Mouse (Mus musculus) CH12F3 (cell line): Measurements from ENCODE around the gene B3gnt2.

Experiments
- in situ Hi-C: fragments of 300-500 bp; cut with MboI; formaldehyde crosslinking; loops from 2 replicates; pipeline ENCODE4 v1.14.3; 2020; ENCODE audit warnings: low sequenced_read_pairs

The B3gnt2 gene

GRCm38 (mm10) chr11:22850077-22850476 lies 10.7 kb downstream of the B3gnt2 start:
- in situ Hi-C loops: no loop called here

DNA sequence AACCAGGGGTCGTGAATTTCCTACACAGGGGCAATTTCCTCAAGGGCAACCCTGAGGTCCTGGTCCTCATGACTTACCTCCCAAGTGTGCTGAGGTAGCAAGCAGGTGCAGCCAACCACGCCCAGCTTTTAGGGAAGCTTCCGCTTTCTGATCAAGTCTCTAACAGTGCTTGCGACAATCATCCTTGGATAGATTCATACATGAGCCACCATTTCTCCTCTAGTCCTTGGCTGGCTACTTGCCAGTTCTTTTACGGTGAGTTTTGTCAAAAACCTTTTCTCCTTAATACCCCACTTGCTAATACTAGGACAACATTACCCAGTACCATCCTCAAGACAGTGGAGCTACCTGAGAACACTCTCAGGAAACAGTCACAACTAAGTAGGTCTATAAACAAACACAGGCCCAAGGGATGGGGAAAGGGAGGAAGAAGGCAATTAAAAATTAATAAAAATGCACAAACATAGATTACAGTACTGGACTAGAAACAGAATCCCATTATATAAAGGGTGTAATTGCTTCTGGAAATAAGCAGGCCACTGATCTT lies 12.0 kb downstream of the B3gnt2 start:
- in situ Hi-C loops: no loop called here

GRCm38 (mm10) chr11:22847732-22848648 lies 12.8 kb downstream of the B3gnt2 start:
- in situ Hi-C loops: no loop called here

DNA sequence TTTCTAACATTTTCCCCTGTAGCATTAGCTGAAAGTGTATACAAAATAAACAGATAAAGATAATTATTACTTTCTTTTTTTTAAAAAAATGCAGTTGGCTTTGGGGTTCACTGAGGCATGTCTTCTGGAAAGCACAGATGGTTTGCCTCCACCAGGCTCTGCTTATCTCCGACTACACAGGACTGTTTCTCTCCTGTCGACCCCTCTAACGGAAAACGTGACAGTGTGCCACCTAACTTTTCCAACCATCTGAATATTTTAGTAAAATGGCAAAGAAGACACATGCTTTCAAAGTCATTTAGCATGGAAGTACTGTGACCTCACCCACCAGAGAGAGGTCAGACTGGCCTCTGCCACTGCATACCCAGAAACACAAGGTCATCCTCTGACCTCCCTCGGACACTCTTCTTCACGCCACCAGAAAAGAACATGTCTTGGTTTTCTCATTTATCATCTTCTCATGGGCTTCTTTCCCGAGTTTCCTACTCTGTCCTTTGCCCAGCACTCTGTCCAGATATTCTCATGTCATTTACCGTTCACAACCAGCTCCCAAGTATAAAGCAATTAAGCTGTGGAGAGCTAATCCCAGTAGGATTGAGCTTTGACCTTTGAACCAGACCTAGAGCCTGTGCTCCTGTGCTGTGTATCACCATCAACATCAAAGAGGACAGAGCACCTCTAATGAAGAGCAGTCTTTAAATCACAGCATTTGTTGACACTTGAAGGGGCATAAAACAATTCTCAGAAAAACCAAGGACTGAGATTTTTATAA lies 13.6 kb downstream of the B3gnt2 start:
- in situ Hi-C loops: no loop called here

DNA sequence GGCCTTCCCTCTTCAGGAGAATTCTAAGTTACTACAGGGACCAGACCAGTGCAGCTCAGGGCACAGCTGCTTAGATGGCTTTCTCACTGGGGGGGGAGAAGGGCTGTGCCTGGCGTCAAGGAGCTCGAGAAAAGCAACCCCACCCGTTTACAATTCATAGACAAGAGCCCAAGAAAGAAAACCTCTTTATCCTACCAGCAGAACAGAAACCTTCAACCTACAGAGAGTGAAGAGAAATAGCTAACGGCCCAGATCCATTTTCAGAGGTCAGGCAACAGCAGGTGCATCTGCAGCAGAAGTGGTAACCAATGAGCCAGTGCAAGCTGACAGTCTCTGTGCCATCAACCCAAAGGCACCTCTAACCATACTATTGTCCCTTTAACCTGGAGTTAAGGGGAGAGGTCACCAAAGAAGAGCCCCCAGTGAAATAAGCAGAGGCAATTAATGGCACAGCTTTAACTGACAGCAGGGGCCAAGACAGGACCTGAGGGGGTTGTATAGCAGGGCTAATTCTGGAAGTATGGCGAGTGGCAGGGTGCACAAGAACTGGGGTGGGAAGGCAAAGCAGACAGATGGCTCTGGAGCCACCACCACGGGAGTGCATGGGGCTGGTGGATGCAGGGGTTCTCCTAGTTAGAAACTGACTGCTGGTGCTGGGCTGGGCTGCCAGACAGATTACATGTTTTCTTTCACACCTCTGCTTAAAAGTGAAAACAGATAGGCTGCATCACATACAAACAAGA lies 14.5 kb downstream of the B3gnt2 start:
- in situ Hi-C loops: no loop called here

- in situ Hi-C loops: no loop called here
These were observed 15.7 kb downstream of the B3gnt2 start for GRCm38 (mm10) chr11:22844754-22845718.

DNA sequence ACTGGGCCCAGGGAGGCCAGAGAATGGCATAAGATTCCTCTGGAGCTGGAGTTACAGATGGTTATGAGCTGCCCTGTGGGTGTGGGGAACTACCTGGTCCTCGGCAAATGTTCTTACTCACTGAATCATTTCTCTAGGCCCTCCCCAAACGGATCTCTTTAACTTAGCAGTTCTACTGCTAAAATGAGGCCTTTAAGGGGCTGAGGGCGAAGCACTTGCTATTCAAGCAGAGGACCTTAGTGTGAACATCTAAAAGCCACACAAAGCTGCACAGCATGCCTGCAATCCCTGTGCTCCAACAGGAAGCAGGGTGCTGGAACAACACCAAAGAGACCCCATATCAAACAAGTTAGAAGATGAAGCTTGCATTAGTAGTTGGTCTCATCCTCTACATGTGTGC lies 21.3 kb downstream of the B3gnt2 start:
- in situ Hi-C loops: no loop called here

- in situ Hi-C loops: no loop called here
These were observed 22.4 kb downstream of the B3gnt2 start for GRCm38 (mm10) chr11:22838361-22838760.

DNA sequence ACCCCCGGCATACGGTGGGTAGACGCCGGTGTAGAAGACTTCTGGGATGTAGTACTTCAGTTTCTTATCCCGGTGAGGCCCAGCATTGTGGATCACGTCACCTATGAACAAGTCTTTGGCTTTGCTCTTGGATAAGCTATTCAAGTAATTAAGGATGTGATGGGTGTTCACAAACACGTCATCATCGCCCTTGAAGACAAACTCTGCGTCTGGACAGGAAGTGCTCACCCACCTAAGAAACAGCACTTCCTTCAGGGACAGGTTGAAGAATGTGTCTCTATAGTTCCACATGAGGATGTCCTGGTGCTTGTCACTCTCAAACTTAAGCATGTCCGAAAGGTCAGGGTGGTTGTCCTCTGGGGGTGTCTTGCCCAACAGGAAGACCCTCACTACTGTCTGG lies 24.5 kb downstream of the B3gnt2 start:
- in situ Hi-C loops: no loop called here

GRCm38 (mm10) chr11:22832600-22832999 lies 28.2 kb downstream of the B3gnt2 start:
- in situ Hi-C loops: no loop called here

GRCm38 (mm10) chr11:22831916-22832315 lies 28.8 kb downstream of the B3gnt2 start:
- in situ Hi-C loops: no loop called here

DNA sequence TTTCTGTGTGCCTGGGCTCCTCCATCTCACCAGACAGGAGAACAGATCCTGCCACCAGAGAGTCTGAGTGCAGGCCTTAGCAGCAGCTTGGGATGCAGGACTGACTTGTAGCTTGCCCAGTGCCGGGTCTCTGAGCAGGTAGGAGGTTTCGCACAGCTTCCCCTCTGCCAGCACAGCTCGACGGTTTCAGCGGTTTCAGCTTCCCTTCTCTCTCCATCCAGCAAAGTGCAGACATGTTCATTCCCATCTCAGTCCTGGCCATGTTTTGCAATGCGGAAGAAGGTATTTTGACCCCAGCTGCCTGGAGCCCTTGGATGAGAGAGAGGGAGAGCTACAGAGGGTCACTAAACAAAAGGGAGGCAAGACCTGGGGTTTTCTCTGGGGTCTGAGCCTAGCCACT lies 30.1 kb downstream of the B3gnt2 start:
- in situ Hi-C loops: no loop called here

- in situ Hi-C loops: no loop called here
These were observed 30.6 kb downstream of the B3gnt2 start for GRCm38 (mm10) chr11:22830179-22830611.

GRCm38 (mm10) chr11:22828988-22829632 lies 31.7 kb downstream of the B3gnt2 start:
- in situ Hi-C loops: no loop called here

DNA sequence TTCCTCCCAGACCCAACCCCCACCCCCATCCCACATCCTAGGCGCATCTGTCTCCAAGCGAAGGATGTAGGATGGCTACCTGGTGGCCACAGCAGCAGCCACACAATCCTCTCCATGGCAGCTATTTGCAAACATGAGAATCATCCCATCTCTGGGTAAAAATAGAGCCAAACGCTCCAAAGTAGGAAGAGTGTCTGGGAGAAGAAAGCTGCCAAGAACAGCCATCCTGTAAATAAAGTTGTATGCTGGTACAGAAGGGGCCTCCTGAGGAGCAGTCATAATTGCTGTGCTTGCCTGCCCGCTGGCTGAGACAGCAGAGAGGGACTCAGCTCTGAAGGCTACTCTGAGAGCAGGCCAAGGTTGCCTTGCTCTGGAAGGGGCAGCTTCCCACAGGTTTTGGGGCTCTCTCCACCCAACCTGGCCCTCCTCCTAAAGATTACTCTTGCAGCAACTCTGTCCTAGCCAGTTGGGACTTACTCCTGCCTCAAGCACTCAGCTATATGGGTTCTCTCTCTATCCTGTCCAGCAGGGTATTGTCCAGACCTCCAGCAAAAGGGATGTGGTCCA lies 33.2 kb downstream of the B3gnt2 start:
- in situ Hi-C loops: no loop called here

- in situ Hi-C loops: no loop called here
These were observed 34.1 kb downstream of the B3gnt2 start for GRCm38 (mm10) chr11:22826665-22827064.

GRCm38 (mm10) chr11:22826051-22826450 lies 34.7 kb downstream of the B3gnt2 start:
- in situ Hi-C loops: no loop called here

DNA sequence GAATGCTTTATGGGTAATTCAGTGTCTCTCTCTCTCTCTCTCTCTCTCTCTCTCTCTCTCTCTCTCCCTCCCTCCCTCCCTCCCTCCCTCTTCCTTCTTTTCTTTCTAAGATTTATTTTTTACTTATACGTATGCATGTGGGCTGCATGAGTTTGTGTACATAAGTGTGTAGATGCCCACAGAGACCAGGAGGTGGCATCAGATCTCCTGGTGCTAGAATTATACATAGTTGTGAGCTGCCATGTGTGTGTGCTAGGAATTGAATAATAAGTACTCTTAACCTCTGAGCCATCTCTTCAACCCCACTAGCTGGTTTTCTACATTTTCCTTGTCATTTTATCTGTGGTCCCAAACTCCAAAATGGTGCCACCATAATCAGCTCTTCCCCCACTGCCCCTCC lies 35.2 kb downstream of the B3gnt2 start:
- in situ Hi-C loops: no loop called here
